Mouse (Mus musculus): ENCODE data around the gene Gm9918.
"Not testable (repeated sequence)": the region's sequence is repeated elsewhere in the genome, so short reads cannot be mapped to it uniquely, and the experiment has no call there.

Gene Gm9918

DNA sequence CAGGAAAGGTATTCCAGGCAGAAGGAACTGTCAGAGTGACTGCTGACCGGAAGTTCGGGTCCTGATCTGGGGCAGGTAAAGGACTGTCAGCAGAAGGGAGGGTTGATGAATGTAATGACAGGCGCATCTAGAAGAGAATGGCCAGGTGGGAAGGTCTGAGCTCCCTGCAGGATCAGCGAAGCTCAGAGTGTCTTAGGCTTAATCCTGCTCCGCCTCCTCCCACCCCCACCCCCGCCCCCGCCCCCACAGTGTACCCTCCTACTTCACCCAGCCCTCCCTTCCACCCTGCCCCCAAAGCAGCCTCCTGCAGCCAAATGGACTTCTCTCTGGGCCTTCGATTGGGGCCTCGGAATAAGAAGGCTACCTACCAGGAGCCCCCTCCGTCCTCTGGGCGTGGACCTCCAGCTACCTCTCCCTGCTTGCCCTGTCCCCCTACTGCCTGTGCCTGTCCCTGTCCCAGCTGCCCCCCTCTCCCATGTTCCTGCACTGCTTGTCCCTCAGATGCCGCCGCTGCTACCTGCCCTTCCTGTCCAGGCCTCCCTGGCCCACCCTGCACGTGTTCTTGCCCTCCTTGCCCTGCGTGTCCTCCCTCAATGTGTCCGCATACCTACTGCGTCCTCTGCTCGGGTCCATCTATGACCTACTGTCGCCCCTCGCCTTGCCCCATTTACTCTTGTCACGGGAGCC, at the start of gene Gm9918:
TSS of gene Gm9918 (plus strand) at position 290 of the 687 bp plus-strand sequence.
- no peak for DNase-seq

DNA sequence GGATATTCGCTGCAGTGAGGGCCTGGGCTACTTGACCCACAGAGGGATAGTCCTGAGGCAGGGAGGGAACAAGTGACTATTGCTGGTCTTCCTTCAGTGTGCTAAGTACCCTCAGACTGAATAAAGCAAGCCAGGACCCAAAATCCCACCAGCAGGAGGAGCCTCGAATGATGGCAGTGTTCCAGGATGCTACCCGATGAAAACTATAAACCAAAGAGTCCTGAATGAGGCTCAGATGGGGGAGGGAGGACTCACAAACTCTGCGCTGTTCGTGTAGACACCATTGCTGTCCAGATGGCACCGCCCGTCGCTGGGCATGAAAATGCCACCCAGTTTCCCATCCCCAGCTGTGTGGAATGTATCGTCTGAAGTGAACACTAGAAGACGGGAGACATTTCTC, 48.0 kb upstream of the Gm9918 start:
- no peak for DNase-seq

DNA sequence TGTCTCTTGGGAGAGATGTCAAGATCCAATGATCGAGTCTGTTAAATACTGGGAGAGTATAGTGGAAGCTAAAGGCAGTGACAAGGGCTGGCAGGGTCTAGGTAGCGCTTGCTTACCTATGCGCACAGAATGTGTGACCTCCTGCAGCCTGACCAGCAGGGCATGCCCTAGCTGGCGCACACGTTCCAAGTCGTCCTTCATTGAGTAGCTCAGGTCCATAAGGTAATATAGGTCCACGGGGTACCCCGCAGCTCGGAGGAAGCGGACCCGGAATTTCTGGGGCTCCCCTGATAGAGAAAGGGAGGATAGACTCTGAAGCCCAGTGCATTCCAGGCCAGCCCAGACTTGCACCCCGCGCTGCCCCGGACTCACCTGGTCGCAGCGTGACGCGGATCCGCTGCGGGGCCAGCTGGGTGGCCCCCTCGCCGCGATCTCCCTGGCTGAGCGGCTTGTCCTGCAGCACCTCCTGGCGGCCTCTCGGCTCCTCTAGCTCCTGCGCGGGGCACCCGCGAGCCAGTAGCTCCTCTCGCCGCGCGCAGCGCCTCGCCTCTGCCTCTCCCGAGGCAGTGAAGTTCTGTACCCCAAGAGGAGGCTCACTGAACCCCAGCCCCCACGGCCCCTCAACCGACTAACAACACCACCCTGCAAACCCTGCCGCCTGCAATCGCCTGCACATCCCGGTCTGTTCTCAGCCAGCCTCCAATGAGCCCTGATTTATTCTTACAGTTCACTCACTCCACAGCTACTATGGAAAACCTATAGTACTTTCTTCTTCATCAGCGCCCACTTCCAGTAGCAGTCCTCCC, 46.0 kb upstream of the Gm9918 start:
- peak; percentile 79 for DNase-seq

DNA sequence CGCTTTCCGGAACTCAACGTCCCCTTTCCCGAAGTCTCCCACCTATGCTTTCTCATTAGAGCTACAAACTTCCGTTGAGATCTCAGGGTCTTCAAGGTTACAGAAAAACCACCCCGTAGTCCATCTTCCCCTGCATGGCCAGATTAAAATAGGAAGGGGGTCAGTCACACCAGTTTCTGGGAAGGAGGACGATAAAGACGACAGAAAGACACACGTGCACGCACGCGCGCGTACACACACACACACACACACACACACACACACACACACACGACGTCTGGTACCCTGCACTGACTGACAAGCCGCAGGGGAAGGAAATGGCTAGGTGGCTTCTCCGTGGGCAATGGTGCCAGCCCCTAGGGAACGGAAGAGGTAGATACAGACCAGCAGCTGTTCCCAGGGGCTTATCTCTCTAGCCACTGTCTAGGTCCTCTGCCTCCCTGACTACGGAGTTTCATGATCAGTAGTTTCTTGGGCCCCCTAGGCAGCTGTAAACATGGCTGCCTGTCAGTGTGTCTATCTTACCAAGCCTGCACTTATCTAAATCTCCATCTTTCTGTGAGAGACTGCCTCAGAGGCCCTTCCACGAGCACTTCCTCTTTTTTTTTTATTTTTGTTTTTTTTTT, 45.3 kb upstream of the Gm9918 start:
- DNase-seq: no peak

DNA sequence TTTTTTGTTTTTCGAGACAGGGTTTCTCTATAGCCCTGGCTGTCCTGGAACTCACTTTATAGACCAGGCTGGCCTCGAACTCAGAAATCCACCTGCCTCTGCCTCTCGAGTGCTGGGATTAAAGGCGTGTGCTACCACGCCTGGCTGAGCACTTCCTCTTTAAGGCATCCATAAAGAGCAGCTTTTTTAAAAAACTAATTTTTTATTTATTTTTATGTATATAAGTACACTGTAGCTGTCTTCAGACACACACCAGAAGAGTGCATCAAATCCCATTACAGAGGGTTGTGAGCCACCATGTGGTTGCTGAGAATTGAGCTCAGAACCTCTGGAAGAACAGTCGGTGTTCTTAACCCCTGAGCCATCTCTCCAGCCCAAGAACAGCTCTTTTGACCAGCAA, 44.7 kb upstream of the Gm9918 start:
- DNase-seq: not testable (repeated sequence)

DNA sequence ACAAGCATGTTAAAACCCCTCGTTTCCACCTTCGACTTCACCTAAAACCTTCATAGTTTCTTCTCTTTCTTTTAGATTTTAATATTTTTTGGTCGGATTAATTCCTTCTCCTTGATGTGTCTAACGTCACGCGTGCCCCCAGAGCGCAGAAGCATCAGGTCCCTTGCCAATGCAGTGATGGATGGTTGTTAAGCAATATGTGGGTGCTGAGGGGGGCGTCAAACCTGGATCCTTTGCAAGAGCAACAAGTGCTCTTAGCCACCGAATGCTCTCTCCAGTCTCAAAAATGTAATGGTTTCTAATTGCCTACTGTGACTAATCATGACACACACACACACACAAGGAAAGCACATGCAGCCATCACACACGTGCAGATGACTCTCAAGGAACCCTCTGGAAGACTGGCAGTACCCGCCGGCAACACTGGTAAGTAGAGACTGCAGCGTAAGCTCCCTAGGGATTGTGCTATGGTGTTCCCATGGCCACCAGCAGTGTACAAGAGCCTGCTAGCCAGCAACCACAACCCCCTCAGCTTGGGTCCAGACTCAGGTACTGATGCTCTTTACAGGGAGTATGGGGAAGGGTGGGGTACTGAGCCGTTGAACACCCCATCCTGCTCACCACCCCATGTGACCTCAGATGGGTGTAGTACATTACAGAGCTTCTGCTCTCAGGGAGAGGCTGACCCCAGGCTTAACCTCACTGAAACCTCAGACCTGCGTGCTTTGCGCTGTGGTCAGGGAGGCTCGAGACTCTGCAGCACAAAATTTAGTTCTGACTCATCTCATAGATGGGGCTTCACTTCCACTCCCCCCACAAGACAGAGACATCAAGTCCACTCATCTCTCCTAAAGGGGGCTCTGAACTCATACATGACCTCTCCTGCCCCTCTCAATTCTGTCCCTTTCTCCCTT, 39.7 kb upstream of the Gm9918 start:
- no peak for DNase-seq

DNA sequence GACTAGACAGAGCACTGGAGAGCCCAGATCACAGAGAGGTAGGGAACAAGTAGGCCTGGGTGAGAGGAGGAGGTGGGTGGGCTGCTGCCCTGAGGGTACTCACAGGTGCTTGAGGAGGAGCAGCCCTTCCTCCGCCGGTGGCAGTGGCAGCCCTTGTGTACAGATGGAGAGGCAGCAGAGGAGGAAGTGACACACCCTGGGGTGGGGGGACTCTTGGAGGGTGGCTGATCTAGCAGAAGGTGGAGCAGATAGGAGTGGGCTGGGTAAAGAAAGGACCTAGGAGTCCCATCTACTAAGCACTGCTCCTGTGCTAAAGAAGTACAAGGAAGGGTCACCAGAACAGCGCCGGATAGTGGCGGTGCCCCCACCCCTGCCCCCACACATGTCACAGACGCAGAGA, 38.6 kb upstream of the Gm9918 start, which contains the start of gene Itgb7:
TSS of gene Itgb7 (minus strand) at position 197 of the 400 bp plus-strand sequence.
- no peak for DNase-seq

DNA sequence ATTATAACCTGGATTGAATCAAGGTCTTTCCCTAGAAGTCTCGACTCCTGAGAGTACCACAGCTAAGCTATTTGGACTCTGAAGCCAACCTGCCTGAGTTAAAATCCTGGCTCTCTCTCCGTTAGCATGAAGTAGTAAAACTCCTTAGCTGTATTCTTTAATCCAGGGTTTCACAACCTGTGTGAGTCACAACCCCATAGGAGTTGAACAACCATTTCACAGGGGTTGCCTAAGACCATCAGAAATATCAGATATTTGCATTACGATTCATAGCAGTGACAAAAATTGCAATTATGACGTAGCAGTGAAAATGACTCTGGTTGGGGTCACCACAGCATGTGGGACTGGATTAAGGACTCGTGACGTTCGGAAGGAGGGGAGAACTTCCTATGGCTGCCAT, 37.6 kb upstream of the Gm9918 start:
- DNase-seq: no peak

DNA sequence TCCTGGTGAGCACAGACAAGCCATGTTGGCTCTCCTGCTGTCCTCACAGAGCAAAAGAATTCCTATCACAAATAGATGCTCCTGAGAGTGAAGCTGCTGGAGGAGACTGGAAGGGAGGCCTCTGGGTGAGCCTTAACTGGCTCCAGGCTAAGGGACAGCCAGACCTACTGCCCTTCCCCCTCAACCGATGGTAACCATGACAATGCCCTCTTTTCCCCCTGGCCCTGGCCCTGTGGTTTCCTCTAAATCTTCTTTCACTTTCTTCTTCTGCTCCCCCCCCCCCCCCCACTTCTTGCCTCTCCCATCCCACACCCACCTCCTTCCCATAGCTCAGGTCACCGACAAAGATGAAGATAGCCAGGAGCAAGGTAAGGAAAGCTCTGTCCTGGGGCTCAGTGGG, 36.5 kb upstream of the Gm9918 start:
- DNase-seq: no peak

DNA sequence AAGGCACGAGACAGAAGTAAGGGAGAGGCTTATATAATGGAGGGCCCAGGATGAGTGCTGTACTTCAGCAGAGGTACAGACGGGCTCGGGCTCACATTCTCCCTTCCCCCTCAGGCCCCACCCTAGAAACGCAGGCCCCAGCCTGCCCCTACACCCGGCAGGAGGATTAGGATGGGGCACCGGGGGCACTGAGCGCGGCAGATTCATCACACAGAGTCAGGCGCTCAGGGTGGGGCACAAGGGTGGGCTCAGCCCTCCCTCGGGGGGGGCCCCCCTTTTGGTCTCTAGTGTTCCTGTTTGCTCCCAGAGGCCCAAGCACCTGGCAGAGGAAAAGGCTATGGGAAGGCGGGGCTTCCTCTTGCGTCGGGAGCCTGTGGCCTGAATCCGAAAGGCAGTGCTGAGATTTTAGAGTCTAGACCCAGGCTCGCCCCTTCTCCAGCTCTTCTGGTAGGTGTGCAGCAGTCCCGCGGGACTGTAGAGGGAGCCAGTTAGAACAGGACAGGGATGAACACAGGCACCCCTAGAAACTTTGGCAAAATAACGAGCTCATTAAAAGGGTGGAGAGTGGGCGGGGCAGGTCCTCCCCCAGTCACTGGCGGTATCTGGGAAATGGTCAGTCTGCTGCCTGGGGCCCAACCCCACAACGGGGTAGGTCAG, 34.9 kb upstream of the Gm9918 start:
- DNase-seq: no peak

DNA sequence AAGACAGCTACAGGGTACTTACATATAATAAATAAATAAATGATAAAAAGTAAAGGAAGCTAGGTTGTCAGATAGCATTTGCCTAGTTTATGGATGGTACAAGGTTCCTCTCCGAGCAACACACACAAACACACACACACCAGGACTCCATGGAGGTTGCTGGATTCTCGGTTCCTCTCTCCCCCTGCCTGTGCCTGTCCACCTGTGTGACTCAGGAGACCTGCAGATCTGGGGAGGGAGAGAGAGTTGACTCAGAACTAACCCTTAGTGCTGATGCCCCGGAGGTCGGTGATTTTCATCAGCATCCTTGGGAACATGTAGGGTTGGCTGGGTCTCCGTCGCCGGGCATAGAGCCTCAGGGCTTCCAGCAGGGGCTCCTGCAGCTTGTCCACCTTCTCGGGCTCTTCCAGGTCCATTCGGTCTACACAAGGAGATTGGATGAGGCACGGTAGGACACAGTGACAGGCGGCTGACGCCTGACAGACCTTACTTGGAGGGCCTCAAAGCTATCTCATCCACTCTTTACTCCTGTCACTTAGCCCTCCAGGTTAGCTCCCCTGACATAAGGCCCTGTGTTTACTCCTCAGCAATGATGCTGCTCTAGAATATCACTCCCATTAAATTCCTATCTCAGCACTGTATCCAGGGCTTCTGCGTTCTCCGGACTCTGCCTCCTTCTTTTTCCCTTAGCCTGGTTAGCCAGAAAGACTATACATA, 31.7 kb upstream of the Gm9918 start:
- no peak for DNase-seq

DNA sequence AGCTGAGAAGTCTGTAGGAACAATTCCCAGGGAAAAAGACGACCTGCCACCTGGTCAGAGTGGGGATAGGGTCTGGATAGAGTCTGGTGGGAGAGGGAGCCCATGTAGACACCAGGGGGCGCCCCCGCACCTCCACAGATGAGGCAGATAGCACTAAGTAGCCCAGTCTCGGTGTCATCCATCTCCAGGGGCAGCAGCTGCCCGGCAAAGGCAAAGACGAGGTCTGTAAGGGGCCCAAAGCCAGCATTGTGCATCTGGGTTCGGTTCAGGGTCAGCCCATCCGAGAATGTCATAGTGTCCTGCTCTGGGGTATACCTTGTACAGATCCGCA, 31.1 kb upstream of the Gm9918 start:
- DNase-seq: peak; percentile 63

DNA sequence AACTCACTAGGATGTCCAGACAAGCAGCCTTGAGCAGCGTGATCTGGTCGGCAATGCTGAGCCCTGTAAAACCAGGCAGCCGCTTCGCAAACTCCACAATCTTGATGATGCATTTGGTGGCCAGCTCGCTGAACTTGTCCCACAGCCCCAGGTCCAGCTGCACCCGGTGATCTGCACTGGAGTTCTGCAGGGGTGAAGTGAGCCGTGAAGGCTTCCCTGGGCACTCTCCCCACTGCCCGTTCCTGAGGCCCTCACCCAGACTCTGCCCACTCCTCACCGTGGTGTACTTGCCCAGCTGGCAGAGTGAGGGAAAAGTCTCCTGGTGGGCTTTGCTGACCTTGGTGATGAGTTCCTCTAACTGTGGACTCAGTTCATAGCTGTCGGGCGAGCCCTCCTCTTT, 30.5 kb upstream of the Gm9918 start:
- no peak for DNase-seq

DNA sequence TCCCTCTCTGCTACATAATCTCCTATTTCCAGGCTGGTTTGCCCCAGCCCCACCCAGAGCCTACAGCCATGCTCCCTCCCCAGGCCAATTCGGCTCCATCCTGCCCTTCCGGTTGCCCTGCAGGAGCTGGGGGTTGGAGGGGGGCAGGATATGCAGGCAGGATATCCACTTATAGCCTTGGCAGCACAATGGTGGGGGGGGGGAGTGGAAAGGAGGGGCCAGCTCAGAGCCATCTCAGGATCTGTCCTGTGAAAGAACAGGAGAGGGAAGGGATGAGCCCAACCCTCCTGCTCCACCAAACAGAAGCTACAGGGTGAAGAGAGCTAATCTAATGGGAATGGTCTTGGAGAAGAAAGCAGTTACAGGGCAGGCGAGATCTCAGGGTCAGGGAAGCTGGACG, 29.8 kb upstream of the Gm9918 start:
- no peak for DNase-seq

DNA sequence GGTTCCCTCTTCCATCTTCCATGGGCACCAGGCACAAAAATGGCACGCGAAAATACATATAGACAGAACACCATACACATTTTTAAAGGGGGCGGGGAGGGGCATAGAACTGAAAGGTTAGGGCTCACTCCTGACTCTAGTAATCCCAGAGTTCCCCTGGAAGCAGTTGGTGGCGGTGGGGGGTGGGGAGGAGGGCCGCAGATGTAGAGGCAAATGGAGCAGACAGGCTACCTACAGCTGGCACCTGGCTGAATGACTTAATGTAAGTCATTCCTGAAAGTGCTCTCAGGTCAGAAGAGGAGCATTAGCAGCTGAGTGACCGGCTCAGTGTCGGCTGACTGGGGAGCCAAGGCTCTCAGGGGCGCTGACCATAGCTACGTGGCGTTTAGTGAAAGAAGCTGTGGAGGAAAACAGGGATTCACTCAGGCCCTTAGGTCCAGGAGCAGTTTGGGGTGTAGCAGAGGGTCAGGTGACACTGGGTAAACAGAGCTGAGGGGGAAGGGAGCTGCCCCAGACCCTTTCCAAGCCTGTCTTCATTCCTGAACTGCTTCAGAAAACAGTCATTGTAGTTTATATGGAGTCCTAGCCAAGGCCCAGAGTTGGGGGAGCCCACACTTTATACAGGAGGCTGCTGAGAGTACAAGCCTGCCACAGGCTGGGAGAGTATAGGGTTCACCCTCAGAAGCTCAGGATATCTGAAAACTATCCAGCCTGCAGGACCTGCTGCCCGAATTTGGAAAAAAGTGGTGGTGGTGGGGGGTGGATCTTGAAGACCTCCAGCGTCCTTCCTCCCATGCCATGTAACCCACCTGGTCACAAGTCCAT, 27.7 kb upstream of the Gm9918 start:
- no peak for DNase-seq

DNA sequence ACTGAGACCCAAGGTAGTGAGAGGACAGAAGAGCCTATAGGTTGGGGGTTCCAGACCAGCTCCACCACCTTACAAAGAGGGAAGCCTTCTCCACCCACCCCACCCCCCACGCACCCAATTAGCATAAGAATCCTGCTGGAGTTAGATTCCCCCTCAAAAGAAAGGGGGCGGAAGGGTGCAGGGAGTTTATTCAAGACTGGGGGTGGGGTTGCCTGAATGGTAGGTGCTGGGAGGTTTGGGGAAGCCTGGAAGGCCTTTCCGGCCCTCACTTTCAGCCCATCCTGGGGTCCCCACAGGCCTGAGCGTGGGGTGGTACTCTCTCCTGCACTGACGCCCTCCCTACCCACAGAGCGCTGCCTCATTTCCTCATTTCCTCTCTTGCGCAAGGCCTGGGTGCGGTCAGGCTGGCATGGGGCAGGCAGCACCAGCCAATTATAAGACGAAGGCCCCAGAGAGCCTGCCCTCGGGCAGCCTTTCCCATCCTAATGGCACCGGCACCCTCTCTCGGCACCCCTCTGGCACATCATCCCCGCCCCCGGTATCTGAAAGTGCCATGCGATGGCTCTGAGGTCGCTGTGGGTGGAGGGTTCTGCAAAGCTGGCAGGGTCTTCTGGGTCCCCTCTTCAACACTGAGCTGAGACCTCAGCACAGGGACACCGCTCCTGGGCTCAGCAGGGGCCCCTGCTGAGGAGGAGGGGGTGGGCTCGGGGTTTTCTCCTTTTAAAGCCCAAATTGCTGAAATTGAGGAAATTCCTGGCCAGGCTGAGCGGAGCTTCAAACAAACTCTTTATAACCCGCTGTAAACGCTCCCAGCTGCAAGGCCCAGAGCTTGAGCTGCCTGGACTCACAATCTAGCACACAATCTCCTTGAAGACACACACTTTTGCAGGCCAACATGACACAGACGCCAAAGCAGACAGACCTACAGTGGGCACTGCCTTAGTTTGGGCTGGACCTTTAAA, 26.9 kb upstream of the Gm9918 start:
- peak; percentile 34 for DNase-seq

DNA sequence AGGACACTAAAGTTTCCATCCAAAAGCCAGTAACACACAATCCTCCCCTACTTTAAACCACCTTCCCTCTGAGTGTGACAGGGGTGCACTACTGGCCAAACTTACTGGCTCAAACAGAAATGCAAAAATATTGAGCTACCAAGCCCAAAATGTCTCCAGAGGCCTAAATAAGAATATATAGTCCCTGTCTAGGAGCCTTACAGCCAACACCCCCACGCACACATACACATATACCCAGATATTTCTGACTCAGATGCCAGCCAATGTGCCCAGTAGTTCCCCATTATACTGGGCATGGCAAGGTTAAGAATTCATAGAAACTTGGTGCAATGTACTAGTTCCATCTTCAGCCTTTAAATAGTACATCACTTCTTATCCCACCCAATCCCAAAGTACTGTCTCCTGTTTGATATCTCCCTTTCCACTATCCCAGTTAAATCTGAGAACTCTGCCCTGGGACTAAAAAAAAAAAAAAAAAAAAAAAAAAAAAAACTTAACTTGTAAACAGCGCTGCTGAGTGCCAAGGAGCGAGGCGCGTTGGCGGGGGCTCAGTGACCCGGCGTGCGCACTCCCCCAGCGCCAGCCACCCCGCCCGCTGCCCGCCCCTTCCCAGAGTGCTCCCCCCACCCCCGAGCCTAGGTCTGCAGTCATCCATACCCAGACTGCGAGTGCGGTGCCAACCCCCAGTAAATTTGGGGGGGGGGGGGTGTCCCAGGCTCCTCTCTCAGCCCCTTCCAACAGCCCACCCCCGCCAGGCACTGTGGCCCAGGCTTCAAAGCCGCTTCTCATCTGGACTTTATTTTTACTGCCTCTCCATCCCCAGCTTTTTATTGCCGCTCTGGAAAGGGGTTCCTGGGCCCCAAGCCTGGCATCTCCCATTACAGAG, 25.8 kb upstream of the Gm9918 start:
- DNase-seq: peak; percentile 43

DNA sequence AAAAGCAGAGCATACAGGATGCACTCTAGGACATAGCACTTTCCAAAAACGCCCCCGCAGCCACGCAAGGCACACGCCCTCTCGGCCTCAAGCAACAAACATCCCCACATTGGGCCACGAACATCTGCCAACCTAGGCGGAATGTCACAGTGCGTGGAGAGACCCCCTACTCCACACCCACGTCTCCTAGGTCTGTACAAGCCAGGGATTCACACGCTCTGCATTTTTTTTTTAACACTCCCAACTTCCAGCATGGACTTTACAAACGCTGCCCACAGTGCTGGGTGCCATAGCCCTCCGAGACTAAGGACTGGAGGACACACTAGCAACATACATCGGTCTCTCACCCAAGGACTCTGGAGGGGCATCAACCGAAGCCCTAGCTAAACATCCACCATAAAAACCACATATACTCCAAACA, 24.9 kb upstream of the Gm9918 start:
- DNase-seq: peak; percentile 48
